Mouse (Mus musculus) frontal cortex, adult (tissue): ENCODE measurements around the gene Nt5c1b.

Source experiments
- ATAC-seq: cut with Nextera tagmentation; 2 replicates; pipeline ENCODE4 v1.9.2; 2017; ENCODE audit warnings: mild to moderate bottlenecking, moderate library complexity, mixed read lengths; ENCODE audit not compliant: low TSS enrichment

Gene Nt5c1b

GRCm38 (mm10) chr12:10369673-10370072 is at the start of gene Nt5c1b:
TSS of gene Nt5c1b (plus strand) at chr12:10369973.
- ATAC-seq, result no peak

DNA sequence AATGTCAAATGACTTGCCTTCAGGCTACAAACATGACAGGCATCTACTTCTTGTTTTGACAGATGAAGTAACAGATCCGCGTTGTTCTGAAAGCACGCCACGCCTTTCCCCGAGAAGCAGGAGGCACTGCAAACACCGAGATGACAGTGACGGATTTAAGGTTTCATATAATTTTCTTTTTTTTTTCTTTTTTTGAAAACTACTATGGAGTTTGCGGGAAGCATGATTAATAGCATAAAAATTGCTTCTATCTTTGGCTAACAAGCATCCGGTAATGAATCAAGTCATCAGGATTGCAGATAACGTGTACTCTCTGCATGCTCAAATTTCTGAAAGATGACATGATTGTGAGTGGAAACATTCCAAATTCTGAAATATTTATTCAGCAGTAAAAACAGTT is 42.1 kb upstream of the Nt5c1b start:
- no peak for ATAC-seq

DNA sequence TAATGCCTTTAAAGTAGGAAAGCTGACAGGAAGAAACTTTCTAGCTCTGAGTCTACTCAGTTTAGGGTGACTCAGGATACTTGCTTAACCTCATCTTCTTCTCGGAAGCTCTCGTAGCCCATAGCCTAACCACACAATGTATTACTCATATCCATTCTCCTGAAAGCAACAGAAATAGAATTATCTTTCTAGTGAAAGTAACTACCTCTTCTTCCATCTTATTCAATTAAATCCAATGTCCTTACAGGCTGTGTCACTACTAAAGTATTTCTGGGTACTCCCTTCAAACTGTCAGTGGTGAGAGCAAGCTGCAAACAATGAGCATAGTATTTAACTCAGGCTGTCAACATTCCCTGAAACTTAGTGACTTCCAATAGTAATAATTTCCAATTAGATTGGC is 40.3 kb upstream of the Nt5c1b start:
- no peak for ATAC-seq

DNA sequence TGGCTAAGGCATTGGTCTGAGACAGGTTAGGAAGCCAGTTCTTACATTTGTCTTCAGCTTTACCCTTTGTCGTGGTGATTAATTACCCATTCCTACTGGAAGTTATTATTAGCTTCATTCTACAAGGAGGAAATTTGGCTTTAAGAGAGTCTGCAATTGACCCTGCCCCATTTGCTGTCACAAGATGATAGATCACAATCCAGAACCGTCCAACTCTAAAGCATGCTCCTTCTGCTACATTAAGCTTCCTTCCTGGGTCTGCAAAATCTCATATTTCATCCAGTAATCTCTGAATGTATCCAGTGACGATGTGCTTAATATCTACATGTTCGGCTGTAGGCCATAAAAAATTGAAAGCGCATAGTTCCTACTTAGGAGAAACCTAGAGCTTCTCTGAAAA is 29.2 kb upstream of the Nt5c1b start:
- no peak for ATAC-seq

DNA sequence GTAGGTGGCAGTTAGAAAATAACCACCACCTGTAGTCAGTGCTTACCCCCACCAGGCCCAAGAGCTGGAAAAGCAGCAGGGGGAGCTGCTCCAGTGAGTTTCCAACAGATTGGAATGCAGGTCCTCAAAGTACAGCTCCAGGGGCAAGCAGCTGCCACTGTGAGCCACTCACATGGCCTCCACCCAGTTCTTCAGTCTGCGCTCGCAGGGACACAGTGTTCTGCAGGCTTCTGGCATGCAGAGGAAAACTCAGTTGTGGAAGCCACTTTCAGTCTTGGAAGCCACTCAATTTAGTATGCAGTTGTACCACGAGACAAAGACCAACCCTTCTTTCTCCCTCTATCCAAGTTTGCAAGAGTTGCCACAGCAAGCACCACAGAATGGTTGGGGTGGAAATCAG is 19.1 kb upstream of the Nt5c1b start:
- ATAC-seq, result no peak

DNA sequence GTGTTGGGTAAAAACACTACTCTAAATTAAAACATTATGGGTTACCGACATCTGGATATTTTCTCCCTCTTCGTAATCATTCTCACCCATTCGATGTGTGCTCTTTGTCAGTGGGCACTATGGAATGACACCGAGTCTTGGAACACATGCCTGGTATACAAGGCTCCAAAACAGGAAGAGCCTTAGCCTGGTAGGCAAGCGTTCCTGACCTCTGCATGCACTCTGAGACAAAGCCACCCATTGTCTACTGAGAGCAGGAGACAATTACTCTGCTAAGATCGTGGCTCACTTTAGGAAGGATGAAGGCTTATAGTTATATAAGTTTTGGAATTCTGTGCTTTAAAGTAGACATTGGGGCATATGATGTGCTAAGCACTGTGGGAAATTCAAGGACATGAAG is 12.0 kb upstream of the Nt5c1b start:
- no peak for ATAC-seq

DNA sequence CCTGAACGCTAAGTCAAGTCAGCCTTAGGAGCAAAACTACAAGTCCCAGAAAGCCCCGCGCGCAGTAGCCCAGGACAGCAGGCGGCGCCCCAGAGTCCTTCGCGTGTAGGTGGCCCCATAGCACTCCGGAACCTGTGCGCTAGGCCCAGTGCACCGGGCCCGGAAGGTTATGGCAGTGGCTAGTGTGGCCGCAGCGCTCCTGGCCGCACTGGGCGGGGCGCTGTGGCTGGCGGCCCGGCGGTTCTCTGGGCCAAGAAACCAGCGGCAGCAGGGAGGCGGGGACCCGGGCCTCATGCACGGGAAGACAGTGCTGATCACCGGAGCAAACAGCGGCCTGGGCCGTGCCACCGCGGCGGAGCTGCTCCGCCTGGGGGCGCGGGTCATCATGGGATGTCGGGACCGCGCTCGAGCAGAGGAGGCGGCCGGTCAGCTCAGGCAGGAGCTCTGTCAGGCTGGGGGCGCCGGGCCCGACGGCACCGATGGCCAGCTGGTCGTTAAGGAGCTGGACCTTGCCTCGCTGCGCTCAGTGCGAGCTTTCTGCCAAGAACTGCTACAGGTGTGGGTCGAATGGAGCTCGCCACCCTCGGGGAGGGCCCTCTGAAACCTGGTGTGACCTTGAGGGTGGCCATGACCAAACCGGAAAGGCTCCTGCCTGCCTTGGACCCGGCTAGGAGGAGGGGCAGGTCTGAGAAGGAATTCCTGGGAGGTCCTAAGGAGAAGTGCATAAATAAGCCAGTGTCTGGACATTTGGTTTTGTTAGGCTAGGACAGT is 21.1 kb downstream of the Nt5c1b start, which contains the start of gene Rdh14:
Rdh14 (plus strand) TSS at position 102 of the 771 bp plus-strand sequence.
- peak; percentile 99 for ATAC-seq

DNA sequence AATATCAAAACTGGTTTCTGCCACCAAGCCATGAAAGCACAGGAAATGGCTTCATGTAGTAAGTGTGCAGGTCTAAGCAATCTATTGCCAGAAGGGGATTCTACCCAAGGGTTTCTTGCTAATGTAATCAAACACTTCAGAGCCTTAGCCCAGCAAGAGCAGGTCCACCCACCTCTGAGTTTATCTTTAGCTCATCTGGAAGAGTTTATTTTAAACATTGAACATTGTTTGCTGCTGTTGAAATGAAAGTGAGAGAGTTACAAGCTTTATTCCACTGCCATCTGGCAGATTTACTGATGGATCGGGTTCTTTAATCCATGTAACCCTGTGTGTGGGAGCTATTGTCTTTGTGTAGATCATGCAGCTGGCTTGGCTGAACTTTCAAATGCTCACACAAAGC is 31.0 kb downstream of the Nt5c1b start:
- peak; percentile 89 for ATAC-seq

DNA sequence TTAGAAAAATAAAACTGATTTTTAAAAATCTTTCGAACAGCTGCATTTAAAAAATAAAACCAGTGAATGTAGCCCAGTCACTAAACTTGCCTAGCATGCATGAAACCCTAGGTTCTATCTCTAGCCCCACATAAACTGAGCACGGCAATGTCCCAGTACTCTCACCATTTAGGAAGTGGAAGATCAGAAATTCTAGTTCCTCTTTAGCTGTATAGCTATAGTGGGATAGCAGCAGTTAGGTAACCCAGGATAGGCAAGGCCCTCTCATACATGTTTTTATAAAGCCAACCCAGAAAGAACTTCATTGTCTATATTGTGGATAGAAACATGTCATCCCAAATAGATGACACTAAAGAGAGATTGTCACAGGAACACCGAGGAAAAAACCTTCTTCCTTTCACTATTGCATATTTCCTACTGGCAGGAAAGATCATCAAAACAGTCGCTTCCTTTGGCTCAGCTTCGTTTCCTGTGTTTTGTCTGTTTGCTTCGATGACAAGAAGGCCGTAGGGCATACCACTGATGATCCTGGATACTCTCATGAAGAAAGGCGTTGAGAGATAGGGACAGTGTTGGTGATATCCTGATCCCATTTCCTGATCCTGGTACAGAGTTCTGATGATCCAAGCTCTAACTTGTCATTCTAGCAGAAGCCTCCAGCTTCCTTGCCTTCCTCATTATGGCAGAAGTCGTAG is 32.8 kb downstream of the Nt5c1b start:
- no peak for ATAC-seq

DNA sequence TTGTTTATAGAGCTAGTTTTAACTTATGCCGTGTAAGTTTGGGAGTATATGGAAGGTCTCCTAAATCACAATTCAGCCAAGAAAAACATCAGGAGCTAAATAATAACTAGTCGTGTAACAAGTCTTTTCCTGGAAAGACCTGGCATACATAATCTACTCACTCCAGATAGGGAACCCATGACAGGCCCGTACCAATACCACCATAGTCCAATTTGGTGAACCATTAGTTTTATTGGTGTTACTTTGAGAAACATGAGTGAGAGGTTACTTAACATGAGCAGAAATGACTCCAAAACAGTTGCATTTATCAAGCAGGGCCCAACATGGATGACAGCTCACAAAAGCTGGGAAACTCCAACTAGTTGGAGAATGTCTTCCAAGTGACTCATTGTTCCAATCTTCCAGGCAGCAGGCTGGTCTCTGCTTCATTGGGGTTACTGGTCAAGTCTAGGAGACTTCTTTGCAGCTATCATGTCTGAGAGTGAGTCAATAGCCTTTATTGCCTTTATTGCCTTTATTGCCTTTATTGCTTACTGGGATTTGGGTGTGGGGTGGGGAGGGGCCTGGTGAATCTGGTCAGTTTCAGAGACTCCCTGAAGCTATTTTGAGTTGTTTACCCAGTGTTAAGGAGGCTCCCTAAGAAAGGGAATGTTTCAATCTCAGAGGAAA is 40.9 kb downstream of the Nt5c1b start:
- ATAC-seq, result no peak

GRCm38 (mm10) chr12:10411453-10411852 is 41.7 kb downstream of the Nt5c1b start:
- no peak for ATAC-seq

DNA sequence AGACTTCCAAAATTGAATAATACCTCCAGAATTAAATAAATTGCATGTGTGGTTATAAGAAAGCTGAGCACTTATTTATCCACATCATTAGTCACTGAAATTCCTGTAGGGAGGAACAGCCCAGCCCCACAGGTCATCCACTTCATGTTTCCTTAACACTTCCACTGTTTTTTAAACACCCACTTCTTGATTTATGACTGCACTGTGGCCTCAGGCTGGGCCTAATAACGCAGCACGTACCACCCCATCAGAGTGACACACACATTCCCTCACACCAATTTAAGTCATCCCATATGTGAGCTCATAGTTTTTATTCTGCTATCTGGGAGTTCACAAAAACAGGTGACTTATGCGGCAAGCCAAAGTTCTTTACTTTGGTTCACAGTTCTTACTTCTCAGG is 52.6 kb downstream of the Nt5c1b start:
- no peak for ATAC-seq

GRCm38 (mm10) chr12:10425982-10426863 is 56.5 kb downstream of the Nt5c1b start:
- ATAC-seq, result no peak

- no peak for ATAC-seq
Observed at GRCm38 (mm10) chr12:10430999-10431398, 61.2 kb downstream of the Nt5c1b start.

DNA sequence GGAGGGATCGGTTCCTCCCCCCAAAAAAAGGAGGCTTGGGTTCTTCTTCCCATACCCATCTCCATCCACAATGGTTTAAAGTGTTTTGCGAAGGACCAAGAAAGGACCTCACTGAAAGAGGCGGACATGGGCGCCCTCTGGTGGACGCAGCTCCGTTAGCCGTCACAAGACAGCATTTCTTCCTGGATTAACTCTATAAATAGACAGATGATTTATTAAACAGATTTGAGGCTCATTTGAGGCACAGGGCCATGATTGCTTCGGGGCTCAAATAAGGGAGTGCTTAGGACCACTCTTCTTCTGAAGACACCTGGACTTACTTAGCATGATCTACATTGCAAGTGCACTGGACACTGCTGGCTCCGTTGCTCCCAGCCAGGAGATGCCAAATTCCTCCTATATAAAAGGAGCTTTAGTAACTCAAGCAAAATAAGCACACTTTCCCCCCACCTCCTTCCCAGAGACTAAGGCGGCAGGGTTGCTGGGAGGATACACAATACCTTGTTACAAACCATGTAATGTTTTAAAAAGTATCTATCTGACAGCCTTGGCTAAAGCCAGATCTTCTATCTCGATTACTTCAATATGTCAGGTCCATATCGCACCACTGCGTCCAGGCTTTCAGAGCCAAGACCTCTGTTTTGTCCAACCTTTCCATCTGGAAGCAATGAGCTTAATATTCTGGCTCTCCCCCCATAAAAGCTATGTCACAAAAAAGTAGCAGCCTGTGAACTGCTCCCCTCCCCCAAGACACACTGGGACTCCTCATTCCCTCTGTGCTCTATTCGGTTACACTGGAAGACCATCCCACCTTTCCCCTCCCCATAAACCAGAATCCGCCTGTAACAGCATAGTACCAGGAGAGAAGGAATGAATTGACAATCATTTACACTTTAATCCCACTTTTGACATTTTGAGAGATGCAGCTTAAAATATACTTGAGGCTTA is 68.6 kb downstream of the Nt5c1b start:
- ATAC-seq, result peak; percentile 92
